Mouse (Mus musculus): ENCODE measurements at regions not wholly inside any gene's neighbourhood (a gene's known extent, or its start where the extent isn't known, plus 50 kb on each side); places are given as distances from the start of the nearest gene placed in this dataset.
A peak's percentile ranks its signal among the peaks of the same experiment; 100 is the strongest.

- DNase-seq (ENCODE audit: low spot score): no peak
Measured at GRCm38 (mm10) chr3:151670628-151671027, 79.1 kb downstream of the Ifi44 start.

DNA sequence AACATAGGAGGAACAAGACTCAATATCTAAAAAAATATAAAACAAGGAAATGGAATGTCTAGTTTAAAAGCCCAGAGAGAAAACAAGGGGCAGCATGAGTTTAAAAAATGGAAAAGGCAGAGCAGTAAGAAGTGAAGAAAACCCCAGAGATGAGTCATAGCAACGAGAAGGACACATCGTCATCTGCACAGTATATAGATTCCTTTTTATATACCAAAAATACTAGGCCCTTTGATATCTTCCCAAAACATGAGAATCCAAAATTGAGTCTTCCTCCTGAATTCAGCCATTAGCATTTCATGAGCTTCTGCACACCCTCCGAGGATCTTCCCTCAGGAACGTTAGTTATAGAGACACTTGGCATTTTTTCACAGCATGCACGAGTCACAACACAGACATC lies 96.5 kb downstream of the Ifi44 start:
- no peak for DNase-seq (ENCODE audit: low spot score)

- no peak for DNase-seq (ENCODE audit: low spot score)
Measured at GRCm38 (mm10) chr3:151651524-151651923, 98.2 kb downstream of the Ifi44 start.

DNA sequence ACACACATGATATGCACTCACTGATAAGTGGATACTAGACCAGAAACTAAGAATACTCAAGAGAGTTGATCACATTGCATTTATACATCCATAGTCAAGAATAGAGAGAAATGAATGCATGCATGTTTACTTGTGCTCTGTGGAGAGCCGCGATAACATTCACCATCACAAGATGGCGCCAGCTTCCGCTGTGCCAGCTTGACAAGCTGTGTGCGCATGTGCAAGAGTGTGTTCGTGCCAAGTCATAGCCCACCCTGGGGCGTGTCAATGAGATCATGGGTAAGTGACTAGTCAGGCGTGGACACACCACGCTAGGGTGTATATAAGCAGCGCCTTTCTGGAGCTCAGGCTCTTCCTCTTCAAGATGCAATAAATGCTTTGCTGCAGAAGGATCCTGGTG lies 102.1 kb downstream of the Ifi44 start:
- DNase-seq (ENCODE audit: low spot score): peak; percentile 5

- DNase-seq (ENCODE audit: low spot score): no peak
Measured at GRCm38 (mm10) chr3:151639431-151640111, 110.2 kb downstream of the Ifi44 start.

GRCm38 (mm10) chr3:151638326-151638725 lies 111.4 kb downstream of the Ifi44 start:
- no peak for DNase-seq (ENCODE audit: low spot score)

GRCm38 (mm10) chr3:151610954-151611353 lies 138.8 kb downstream of the Ifi44 start:
- DNase-seq (ENCODE audit: low spot score): no peak

- no peak for DNase-seq (ENCODE audit: low spot score)
Measured at GRCm38 (mm10) chr3:151607689-151608088, 142.1 kb downstream of the Ifi44 start.

DNA sequence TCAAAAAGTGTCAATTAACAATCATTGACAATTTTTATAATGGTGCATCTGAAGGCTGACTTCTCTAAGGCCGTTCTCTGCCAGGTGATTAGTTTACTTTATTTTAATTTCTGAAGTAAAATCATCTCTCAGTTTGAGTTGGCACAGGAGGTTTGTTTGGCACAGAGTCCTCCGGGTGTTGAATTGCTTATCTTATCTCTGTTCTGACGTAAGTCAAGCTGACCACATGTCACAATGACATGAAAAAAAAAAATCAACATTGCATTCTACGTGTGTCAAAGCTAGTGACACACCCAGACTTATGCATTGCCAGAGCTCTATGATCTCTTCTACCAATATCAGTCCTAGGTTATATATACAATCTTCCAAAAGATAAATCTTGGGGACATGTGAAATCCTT lies 146.4 kb downstream of the Ifi44 start:
- DNase-seq (ENCODE audit: low spot score): no peak
